In genomic region chr5:123128426-123129169, GRCm38 (mm10) we compare ENCODE assay signal across 1 mouse cellular context.
TF ChIP-seq lines count a peak whose summit lies in the region.

No protein-coding gene starts in this region.

TF ChIP-seq in MEL, 35 proteins besides CTCF, POLR2A, EP300 and RAD21 (continued from another document):
- TF ChIP-seq TAL1 (IDR thresholded peaks at IDR 0.05; ENCODE audit: low read length) (no peak; the same call in 1 of the 2 replicates), ZKSCAN1 (IDR thresholded peaks at IDR 0.05; ENCODE audit: low read depth, low read length) (no peak), MAFK (IDR thresholded peaks at IDR 0.05; ENCODE audit: borderline replicate concordance, low read depth, low read length) (no peak), SMC3 (IDR thresholded peaks at IDR 0.05; ENCODE audit: low read depth, low read length) (peak; percentile 10; the same call in 1 of the 2 replicates), USF2 (IDR thresholded peaks at IDR 0.05; ENCODE audit: borderline replicate concordance in 1 of 2, insufficient read depth in 1 of 2, low read depth in 1 of 2, low read length in 2 of 2) (no peak), MEF2A (IDR thresholded peaks at IDR 0.05; ENCODE audit: extremely low read depth, insufficient replicate concordance, low read depth, low read length, poor library complexity, severe bottlenecking) (no peak), MYB (IDR thresholded peaks at IDR 0.05; ENCODE audit: low read depth, low read length) (no peak), GABPA (IDR thresholded peaks at IDR 0.05; ENCODE audit: low read depth, low read length) (no peak), USF1 (IDR thresholded peaks at IDR 0.05; ENCODE audit: low read depth, low read length) (no peak), MAZ (IDR thresholded peaks at IDR 0.05; ENCODE audit: low read depth, low read length) (no peak; the same call in none of the 2 replicates), HCFC1 (IDR thresholded peaks at IDR 0.05; ENCODE audit: low read depth, low read length) (no peak; the same call in 1 of the 2 replicates), ZMIZ1 (IDR thresholded peaks at IDR 0.05; ENCODE audit: low read depth, low read length) (no peak), ZNF384 (IDR thresholded peaks at IDR 0.05; ENCODE audit: low read depth, low read length) (no peak), UBTF (IDR thresholded peaks at IDR 0.05; ENCODE audit: borderline replicate concordance, insufficient read depth, low read depth, low read length) (no peak), ELF1 (IDR thresholded peaks at IDR 0.05; ENCODE audit: low read depth, low read length) (0 out of 2 replicates have a peak, but pooled peaks have one; percentile 16), NELFE (IDR thresholded peaks at IDR 0.05; ENCODE audit: low read depth, low read length) (peak; percentile 45), JUND (IDR thresholded peaks at IDR 0.05; ENCODE audit: low read depth, low read length) (no peak), ZC3H11A (IDR thresholded peaks at IDR 0.05; ENCODE audit: low read depth, low read length) (no peak), CHD2 (IDR thresholded peaks at IDR 0.05; ENCODE audit: low read length) (no peak), KAT2A (conservative IDR thresholded peaks at IDR 0.05; ENCODE audit: low read depth, low read length) (no peak), RCOR1 (IDR thresholded peaks at IDR 0.05; ENCODE audit: low read depth, low read length) (no peak), MAX (IDR thresholded peaks at IDR 0.05; ENCODE audit: low read length) (peak; percentile 34; the same call in 1 of the 2 replicates), CHD1 (IDR thresholded peaks at IDR 0.05; ENCODE audit: low read depth, low read length) (0 out of 2 replicates have a peak, but pooled peaks have one; percentile 15), POLR2AphosphoS5 (IDR thresholded peaks at IDR 0.05; ENCODE audit: borderline replicate concordance, low read depth, low read length) (no peak), E2F4 (IDR thresholded peaks at IDR 0.05; ENCODE audit: borderline replicate concordance, low read depth, low read length) (no peak), TBP (IDR thresholded peaks at IDR 0.05; ENCODE audit: low read depth, low read length) (no peak), ETS1 (IDR thresholded peaks at IDR 0.05; ENCODE audit: low read depth, low read length) (peak; percentile 47; the same call in 1 of the 2 replicates), TCF12 (IDR thresholded peaks at IDR 0.05; ENCODE audit: low read depth, low read length) (no peak)
TF ChIP-seq in MEL: peak in this region for 8.
